Mouse (Mus musculus): ENCODE data around the gene N4bp2l2. TPM values are rescaled to one million over a fixed set of nuclear protein-coding genes. Genes with fewer than 3 reads are reported as not detected.

The N4bp2l2 gene
- 0.60 and 1.1 TPM in 2 replicates for polyA plus RNA-seq (2012; rRNA removed)

DNA sequence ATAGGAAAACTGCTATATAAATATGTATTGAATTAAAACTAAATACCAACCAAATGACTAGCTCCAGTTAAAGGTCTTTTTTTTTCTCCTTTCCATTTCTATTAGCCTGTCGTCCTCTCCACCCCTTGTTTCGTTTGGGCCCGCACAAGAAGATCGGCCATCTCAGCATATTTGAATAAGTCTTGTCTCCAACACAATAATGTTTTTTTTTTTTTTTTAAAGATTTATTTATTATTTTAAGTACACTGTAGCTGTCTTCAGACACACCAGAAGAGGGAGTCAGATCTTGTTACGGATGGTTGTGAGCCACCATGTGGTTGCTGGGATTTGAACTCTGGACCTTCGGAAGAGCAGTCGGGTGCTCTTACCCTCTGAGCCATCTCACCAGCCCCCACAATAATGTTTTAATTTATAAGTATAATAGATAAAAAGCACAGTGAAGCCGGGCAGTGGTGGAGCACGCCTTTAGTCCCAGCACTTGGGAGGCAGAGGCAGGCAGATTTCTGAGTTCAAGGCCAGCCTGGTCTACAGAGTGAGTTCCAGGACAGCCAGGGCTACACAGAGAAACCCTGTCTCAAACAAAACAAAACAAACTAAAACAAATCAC, at the start of gene N4bp2l2:
TSS of gene N4bp2l2 (minus strand) at position 51 of the 607 bp plus-strand sequence.

GRCm38 (mm10) chr5:150673153-150673835, 7.3 kb upstream of the N4bp2l2 start, which contains the start of gene Pds5b:
Pds5b (plus strand) TSS chr5:150673739.

DNA sequence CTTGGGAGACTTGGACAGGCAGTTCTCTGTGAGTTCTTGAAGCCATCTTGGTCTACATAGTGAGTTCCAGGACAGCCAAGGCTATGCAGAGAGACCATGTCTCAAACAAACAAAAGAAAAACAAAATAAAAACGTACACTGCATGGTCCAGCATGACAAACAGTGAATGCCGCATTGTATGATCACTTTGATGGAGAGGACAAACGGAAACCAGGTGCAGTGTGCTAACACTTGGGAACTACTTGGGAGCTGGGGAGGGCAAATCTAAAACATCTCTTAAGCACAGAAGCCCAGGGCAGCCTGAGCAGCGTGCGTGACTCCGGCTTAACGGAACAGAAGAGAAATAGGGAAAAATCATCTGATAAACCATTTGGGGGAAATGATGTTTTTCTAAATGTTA, 68.9 kb downstream of the N4bp2l2 start, which contains the start of gene N4bp2l1:
TSS of gene N4bp2l1 (minus strand) at position 101 of the 400 bp plus-strand sequence.

Other genes with a start within 250 kb of the N4bp2l2 start
- gene Zar1l, start 148.0 kb downstream of the N4bp2l2 start, polyA plus RNA-seq (2012; rRNA removed): not detected in 2 replicates
- 0.71 and 0.85 TPM in 2 replicates for gene Brca2, start 143.6 kb downstream of the N4bp2l2 start, polyA plus RNA-seq (2012; rRNA removed)
- gene N4bp2l1, start 69.0 kb downstream of the N4bp2l2 start, polyA plus RNA-seq (2012; rRNA removed): 2.0 and 3.5 TPM in 2 replicates
- gene Pds5b, start 7.6 kb upstream of the N4bp2l2 start, polyA plus RNA-seq (2012; rRNA removed): 0.28 and 0.67 TPM in 2 replicates

Measured in stomach, adult 2 months (tissue).